ENCODE assay signal across 9 mouse cellular contexts in the genomic region with DNA sequence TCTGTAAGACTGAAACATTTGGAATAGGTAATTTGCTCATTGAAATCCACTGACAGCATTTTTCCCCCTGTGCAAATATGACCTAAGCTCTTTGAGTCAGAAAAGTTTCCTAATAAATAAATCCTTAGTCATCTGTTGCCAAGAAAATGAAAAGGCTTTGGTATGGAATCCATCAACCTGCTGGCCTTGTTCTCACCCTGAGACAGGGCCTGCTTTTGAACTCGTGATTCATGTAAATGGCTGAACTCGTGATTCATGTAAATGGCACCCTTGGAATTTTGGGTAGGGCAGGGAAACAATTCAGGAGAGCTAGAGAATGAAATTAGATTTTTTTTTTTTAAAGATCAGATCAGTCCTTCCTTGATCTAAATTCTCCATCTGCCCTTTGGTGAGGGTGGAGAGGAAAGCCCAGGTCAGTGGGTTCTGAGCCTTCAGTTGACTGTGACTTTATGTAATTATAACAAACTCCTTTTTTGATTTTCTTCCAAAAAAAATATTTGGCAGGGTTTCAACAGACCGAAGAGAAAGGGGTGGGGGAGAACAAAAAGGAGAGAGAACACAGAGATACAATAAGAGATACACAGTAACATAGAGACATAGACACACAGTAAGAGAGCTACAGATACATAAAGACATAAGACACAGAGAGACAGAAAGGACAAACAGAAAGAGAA.
DNase-seq lines count a peak whose midpoint lies in the region; ATAC-seq and TF ChIP-seq lines count a peak whose summit lies in the region.
"Had no signal": no experiment of that assay in that cellular context is flagged by ENCODE, and none has a peak within 500 bp of the region (broad histone marks: within the 10 kb centered on the region; RNA-seq: fewer than 3 reads in every experiment).

No protein-coding gene starts in this region.

- 0 out of 2 replicates have a peak overlapping the region, but pooled peaks have one; percentile 87 for H3K4me3 ChIP-seq in embryonic facial prominence, embryonic 12.5 days
- no peak overlapping the region for H3K4me3 ChIP-seq in embryonic facial prominence, embryonic 10.5 days
- H3K4me3 ChIP-seq in lung, postnatal 0 days (ENCODE audit: low read depth, low read length) = peak overlapping the region; percentile 86; the same call in 1 of the 2 replicates
- H3K4me3 ChIP-seq in hindbrain, embryonic 16.5 days (ENCODE audit: low read length) = no peak overlapping the region
- H3K4me3 ChIP-seq in small intestine, adult 2 months (ENCODE audit: low read depth, low read length) = no peak overlapping the region

- H3K9me3 ChIP-seq in embryonic facial prominence, embryonic 12.5 days = no peaks in the 10 kb centered on the region
- H3K9me3 ChIP-seq in embryonic facial prominence, embryonic 10.5 days = peaks cover 4% of the 10 kb centered on the region; the same call in 1 of the 2 replicates
- H3K9me3 ChIP-seq in lung, postnatal 0 days (ENCODE audit: low read length) = no peaks in the 10 kb centered on the region
- no peaks in the 10 kb centered on the region for H3K9me3 ChIP-seq in hindbrain, embryonic 16.5 days (ENCODE audit: control insufficient read depth, low read length)
- H3K9me3 ChIP-seq: embryonic facial prominence, embryonic 15.5 days had no signal

- H3K9ac ChIP-seq in embryonic facial prominence, embryonic 12.5 days = no peak overlapping the region
- no peak overlapping the region for H3K9ac ChIP-seq in lung, postnatal 0 days (replicated peaks; ENCODE audit: low read depth)
- H3K9ac ChIP-seq in hindbrain, embryonic 16.5 days (ENCODE audit: low read depth, low read length) = no peak overlapping the region

- ATAC-seq in embryonic facial prominence, embryonic 12.5 days (ENCODE audit: insufficient number of reproducible peaks, insufficient read depth, low FRiP score, low TSS enrichment) = no peak
- ATAC-seq in lung, postnatal 0 days = no peak
- 0 out of 2 replicates have a peak, but pooled peaks have one; percentile 7 for ATAC-seq in hindbrain, embryonic 16.5 days

- no peak for TF ChIP-seq CTCF in lung, postnatal 0 days (IDR thresholded peaks at IDR 0.05)
- no peak for TF ChIP-seq CTCF in small intestine, adult 2 months (IDR thresholded peaks at IDR 0.05; ENCODE audit: extremely low read depth, insufficient read length, insufficient replicate concordance, low read depth, low read length)

- no peak for TF ChIP-seq POLR2A in small intestine, adult 2 months (IDR thresholded peaks at IDR 0.05; ENCODE audit: low read depth, low read length)

- 55% methylated on average over 3 of the region's 3 CpGs for WGBS in embryonic facial prominence, embryonic 12.5 days
- WGBS in embryonic facial prominence, embryonic 10.5 days = 82% methylated on average over 3 of the region's 3 CpGs
- 31% methylated on average over 3 of the region's 3 CpGs for WGBS in lung, postnatal 0 days
- 64% methylated on average over 3 of the region's 3 CpGs for WGBS in hindbrain, embryonic 16.5 days
- WGBS in small intestine, adult 2 months = 26% methylated on average over 3 of the region's 3 CpGs

- peaks cover 26% of the 10 kb centered on the region for H3K4me1 ChIP-seq in embryonic facial prominence, embryonic 12.5 days
- H3K4me1 ChIP-seq in embryonic facial prominence, embryonic 10.5 days = peaks cover 38% of the 10 kb centered on the region
- peaks cover 7% of the 10 kb centered on the region; the same call in 1 of the 2 replicates for H3K4me1 ChIP-seq in lung, postnatal 0 days (ENCODE audit: insufficient read depth, low read depth, low read length)
- H3K4me1 ChIP-seq in hindbrain, embryonic 16.5 days (ENCODE audit: control insufficient read depth, insufficient read depth, low read depth, low read length) = peaks cover 26% of the 10 kb centered on the region
- H3K4me1 ChIP-seq in small intestine, adult 2 months (ENCODE audit: control insufficient read depth, insufficient read depth, insufficient read length, low read length) = peaks cover 4% of the 10 kb centered on the region

- no peaks in the 10 kb centered on the region for H3K27me3 ChIP-seq in embryonic facial prominence, embryonic 12.5 days
- H3K27me3 ChIP-seq in embryonic facial prominence, embryonic 10.5 days (replicated peaks; ENCODE audit: low read depth, poor library complexity, severe bottlenecking) = no peaks in the 10 kb centered on the region
- no peaks in the 10 kb centered on the region for H3K27me3 ChIP-seq in lung, postnatal 0 days (replicated peaks; ENCODE audit: insufficient read depth, low read length)
- H3K27me3 ChIP-seq in hindbrain, embryonic 16.5 days (replicated peaks; ENCODE audit: control insufficient read depth, insufficient read depth, low read length) = 0 out of 2 replicates have a peak, but pooled peaks cover 2% of the 10 kb centered on the region
- H3K27me3 ChIP-seq in small intestine, adult 2 months (ENCODE audit: control insufficient read depth, insufficient read depth, low read length) = no peaks in the 10 kb centered on the region
- H3K27me3 ChIP-seq: embryonic facial prominence, embryonic 15.5 days had no signal

- H3K36me3 ChIP-seq in embryonic facial prominence, embryonic 12.5 days = no peaks in the 10 kb centered on the region
- no peaks in the 10 kb centered on the region for H3K36me3 ChIP-seq in embryonic facial prominence, embryonic 10.5 days (replicated peaks)
- H3K36me3 ChIP-seq in lung, postnatal 0 days (ENCODE audit: insufficient read depth, low read length) = no peaks in the 10 kb centered on the region
- no peaks in the 10 kb centered on the region for H3K36me3 ChIP-seq in hindbrain, embryonic 16.5 days (ENCODE audit: control insufficient read depth, insufficient read depth, low read length)
- H3K36me3 ChIP-seq in small intestine, adult 2 months (ENCODE audit: control insufficient read depth, insufficient read depth, low read length) = no peaks in the 10 kb centered on the region
- H3K36me3 ChIP-seq: embryonic facial prominence, embryonic 15.5 days had no signal

- H3K27ac ChIP-seq in embryonic facial prominence, embryonic 12.5 days = no peak overlapping the region
- no peak overlapping the region for H3K27ac ChIP-seq in embryonic facial prominence, embryonic 10.5 days (replicated peaks)
- 0 out of 2 replicates have a peak overlapping the region, but pooled peaks have one; percentile 26 for H3K27ac ChIP-seq in lung, postnatal 0 days (ENCODE audit: low read length)
- H3K27ac ChIP-seq in hindbrain, embryonic 16.5 days (ENCODE audit: low read depth, low read length) = no peak overlapping the region
- H3K27ac ChIP-seq in small intestine, adult 2 months (ENCODE audit: insufficient read depth, low read depth, low read length) = 0 out of 2 replicates have a peak overlapping the region, but pooled peaks have one; percentile 33

- H3K4me2 ChIP-seq in embryonic facial prominence, embryonic 12.5 days (replicated peaks) = no peak overlapping the region
- H3K4me2 ChIP-seq in lung, postnatal 0 days (replicated peaks; ENCODE audit: low read depth, low read length) = peak overlapping the region; percentile 99
- peak overlapping the region; percentile 76 for H3K4me2 ChIP-seq in hindbrain, embryonic 16.5 days (ENCODE audit: low read length)

- no peak for DNase-seq in embryonic facial prominence, embryonic 10.5 days (ENCODE audit: low spot score)
- DNase-seq in lung, postnatal 0 days (ENCODE audit: low spot score) = peak; percentile 49
- no peak for DNase-seq in lung, postnatal 10 days
- no peak for DNase-seq in MN1 (ENCODE audit: low spot score)
- no peak for DNase-seq in embryo, embryonic 10.5 days (ENCODE audit: low spot score)

- TF ChIP-seq EP300 in lung, postnatal 0 days (IDR thresholded peaks at IDR 0.05) = no peak

Comparison
In these comparisons a context has a peak if more than half of its experiments do, and no peak if none do; other contexts are left out.
1. H3K4me3 ChIP-seq: peak in embryonic facial prominence, embryonic 12.5 days (single experiment) and lung, postnatal 0 days (single experiment); none in embryonic facial prominence, embryonic 10.5 days (single experiment), hindbrain, embryonic 16.5 days (single experiment) and small intestine, adult 2 months (single experiment).
2. H3K27ac ChIP-seq: peak in lung, postnatal 0 days (single experiment) and small intestine, adult 2 months (single experiment); none in embryonic facial prominence, embryonic 12.5 days (single experiment), embryonic facial prominence, embryonic 10.5 days (single experiment) and hindbrain, embryonic 16.5 days (single experiment).